Mouse (Mus musculus) left cerebral cortex, adult 2 months (tissue): ENCODE measurements at regions not wholly inside any gene's neighbourhood (a gene's known extent, or its start where the extent isn't known, plus 50 kb on each side); places are given as distances from the start of the nearest gene placed in this dataset.

Experiments used
- DNase-seq, 2 experiments: peaks; one replicate each; pipeline ENCODE4 v3.0.0; 2021 to 2022; ENCODE audit warnings: low spot score in 2 of 2, mixed read lengths in 1 of 2; ENCODE audit errors: extremely low spot score in 1 of 2
- H3K27ac ChIP-seq: fragments of 200-600 bp; 2 replicates; pipeline ENCODE4 v1.8.1; 2022
- H3K4me3 ChIP-seq: fragments of 200-600 bp; 2 replicates; pipeline ENCODE4 v1.8.1; 2022
- CTCF ChIP-seq: fragments of 200-600 bp; IDR thresholded peaks from 2 replicates; pipeline ENCODE4 v1.8.1; 2022; ENCODE audit warnings: antibody characterized with exemption, mild to moderate bottlenecking, moderate library complexity
- intact Hi-C: fragments of 180-260 bp; cut with DNase I; formaldehyde crosslinking; loops from one replicate; pipeline ENCODE4 v1.15.1; 2025

GRCm38 (mm10) chr17:15970481-15971350 is 139.9 kb upstream of the Rgmb start:
- TF ChIP-seq CTCF = no peak
- Histone ChIP-seq H3K4me3 (no peak overlapping the region), H3K27ac (no peak overlapping the region)
- no peak for DNase-seq
- intact Hi-C loops = no loop called here

DNA sequence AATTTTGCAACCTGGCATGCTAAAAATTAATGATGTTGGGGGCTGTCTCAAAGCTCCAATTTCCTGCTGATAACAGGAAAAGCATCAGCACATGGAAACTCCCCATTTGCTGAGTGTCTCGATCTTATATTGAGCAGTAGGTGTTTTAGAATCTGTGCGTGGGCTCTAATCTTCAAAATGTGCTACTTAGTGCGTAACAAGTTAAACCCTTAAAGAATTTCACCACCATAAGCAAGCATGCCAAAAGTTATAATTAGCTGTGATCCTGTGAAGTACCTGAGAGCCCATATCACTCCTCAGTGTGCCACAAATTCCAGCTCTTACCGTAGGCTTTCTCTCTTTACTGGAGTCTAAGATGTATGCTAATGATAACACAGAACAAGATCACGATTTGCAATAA is 137.5 kb upstream of the Rgmb start:
- no peak overlapping the region for H3K27ac ChIP-seq
- TF ChIP-seq CTCF = no peak
- H3K4me3 ChIP-seq = no peak overlapping the region
- intact Hi-C loops = no loop called here
- DNase-seq = no peak

DNA sequence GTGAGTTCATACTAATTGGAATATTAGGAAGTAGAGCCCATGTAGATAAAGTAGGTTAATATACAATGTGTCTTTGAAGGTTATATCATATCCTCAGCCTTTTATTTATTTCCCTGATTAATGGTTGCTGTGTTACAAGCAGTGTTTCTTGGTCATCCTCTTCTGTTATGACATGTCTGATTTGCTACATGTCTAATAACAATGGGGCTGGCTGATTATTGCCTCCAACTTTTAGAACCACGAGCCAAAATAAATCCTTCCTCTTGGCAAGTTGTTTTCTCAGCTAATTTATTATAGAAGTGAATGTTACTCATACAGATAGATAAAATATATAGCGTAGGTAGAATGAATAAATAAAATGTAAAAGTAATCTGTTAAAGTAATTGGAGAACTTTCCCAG is 124.8 kb upstream of the Rgmb start:
- TF ChIP-seq CTCF = no peak
- intact Hi-C loops = no loop called here

DNA sequence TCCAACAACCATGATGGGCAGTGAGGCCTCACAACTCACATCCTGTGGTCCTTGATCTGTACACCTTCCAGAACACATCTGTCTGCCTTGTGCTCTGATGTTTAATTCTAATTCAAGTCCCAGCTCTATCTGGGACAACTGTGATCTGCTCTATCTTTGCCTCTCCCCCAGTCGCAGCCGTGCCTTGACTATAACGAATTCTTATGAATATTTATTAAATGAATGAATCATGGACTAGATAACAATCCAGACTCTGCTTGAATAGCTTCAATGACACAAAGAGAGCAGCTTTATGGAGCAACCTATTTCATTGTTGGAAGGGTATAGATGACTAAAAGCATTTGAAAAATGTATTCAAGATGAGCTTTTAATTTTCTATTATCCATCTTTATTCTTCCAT is 120.8 kb upstream of the Rgmb start:
- Histone ChIP-seq H3K4me3 (no peak overlapping the region), H3K27ac (no peak overlapping the region)
- DNase-seq = peak in 1 of 2 experiments; percentile 7
- no peak for TF ChIP-seq CTCF
- intact Hi-C loops = no loop called here

More for the DNA sequence above, 124.8 kb upstream of the Rgmb start:
- Histone ChIP-seq H3K27ac (no peak overlapping the region), H3K4me3 (no peak overlapping the region)
- no peak for DNase-seq

GRCm38 (mm10) chr17:15949753-15950152 is 118.9 kb upstream of the Rgmb start:
- DNase-seq = no peak
- TF ChIP-seq CTCF = no peak
- intact Hi-C loops = no loop called here
- Histone ChIP-seq H3K4me3 (no peak overlapping the region), H3K27ac (no peak overlapping the region)

DNA sequence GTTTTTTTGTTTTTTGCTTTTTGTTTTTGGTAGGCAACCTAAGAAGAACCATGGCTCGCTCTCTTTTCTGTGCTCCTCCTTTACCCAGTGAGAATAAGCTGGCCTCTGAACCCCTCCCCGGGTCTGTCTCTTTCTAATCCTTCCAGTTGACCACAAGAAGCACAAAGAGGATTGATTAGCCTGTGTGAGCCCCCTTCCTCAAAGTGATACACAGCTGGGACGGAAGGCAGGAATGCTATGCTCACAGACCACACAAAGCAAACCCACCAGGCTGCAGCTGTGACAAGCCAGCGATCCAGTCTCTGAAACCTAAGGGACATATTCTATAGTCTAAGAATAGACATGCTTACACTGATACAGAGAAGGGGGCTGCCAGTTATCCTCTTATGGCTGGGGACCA is 111.5 kb upstream of the Rgmb start:
- DNase-seq = no peak
- Histone ChIP-seq H3K4me3 (no peak overlapping the region), H3K27ac (no peak overlapping the region)
- intact Hi-C loops = no loop called here
- no peak for TF ChIP-seq CTCF

GRCm38 (mm10) chr17:15918609-15919008 is 87.8 kb upstream of the Rgmb start:
- no peak for DNase-seq
- Histone ChIP-seq H3K4me3 (no peak overlapping the region), H3K27ac (no peak overlapping the region)
- TF ChIP-seq CTCF = no peak
- intact Hi-C loops = no loop called here

DNA sequence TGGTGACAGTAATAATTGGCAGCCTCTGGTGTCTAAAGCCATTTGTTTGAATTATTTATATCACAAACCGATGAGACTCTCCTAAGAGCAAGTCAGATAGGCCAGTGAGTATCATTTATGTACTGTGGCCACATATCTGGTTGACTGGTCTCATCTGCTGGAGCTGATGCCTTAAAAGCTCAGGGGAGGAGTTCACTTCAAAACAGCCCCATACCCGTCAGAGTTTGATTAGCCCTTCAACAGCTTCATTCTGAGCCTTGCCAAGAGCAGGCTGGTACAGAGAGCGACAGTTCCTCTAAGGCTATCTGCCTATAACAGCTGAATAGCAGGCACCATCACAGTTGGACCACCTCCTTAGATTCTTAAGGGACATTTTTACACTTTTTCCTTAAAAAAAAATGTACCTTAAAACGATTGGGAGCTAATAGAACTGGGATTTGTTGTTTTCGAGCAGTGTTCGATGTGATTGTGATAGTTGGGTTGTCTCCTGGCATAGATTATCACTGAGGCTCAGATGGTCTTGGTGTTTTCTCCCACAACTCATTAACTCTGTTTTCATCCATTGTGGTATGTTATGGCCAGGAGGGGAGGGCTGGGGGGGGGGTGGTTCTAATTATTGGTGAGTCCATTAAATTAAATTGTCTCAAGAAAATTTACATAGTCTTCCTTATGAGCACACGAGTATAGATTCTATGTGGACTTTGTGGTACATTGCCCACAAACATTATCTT is 68.0 kb upstream of the Rgmb start:
- intact Hi-C loops = no loop called here
- Histone ChIP-seq H3K27ac (no peak overlapping the region), H3K4me3 (no peak overlapping the region)
- no peak for DNase-seq
- no peak for TF ChIP-seq CTCF

GRCm38 (mm10) chr17:15895968-15896367 is 65.1 kb upstream of the Rgmb start:
- Histone ChIP-seq H3K27ac (no peak overlapping the region), H3K4me3 (no peak overlapping the region)
- no peak for DNase-seq
- TF ChIP-seq CTCF = no peak
- intact Hi-C loops = no loop called here

DNA sequence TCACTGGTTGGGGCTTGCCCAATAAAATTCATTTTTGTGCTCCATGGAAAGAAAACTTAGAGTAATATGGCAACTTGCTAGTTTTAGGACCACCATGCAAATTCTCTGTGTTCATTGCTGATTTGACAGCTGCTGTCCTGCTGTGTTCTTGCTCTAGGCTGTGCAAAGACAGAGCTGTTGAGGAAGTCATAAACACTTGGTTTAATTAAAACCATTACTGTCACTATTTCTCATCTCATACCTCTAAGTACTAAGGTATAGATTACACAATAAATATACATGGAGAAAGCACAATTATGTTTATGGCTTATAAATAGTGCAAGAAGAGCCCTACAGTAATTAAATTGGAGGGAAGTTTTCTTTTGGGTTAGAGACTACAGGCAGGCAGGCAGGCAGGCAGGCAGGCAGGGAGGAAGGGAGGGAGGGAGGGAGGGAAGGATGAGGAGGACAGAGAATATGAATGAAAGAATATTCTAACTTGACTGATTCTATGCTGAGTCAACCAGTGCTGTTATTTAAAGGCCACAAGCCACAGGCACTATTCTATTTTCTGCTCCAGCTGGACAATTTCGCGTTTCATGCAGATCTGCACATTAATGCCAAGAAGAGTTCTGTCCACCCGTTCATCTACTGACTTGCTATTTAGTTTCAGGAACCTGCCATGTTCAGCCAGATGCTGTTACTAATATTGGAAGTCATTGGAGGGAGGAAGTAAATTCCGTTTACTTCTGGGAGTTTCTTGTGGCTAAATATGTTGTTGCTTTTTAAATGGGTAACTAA is 61.2 kb upstream of the Rgmb start:
- no peak overlapping the region for H3K4me3 ChIP-seq
- no peak overlapping the region for H3K27ac ChIP-seq
- intact Hi-C loops = no loop called here
- peak; percentile 7 to 13 for DNase-seq
- TF ChIP-seq CTCF = no peak

GRCm38 (mm10) chr17:15890595-15891140 is 59.8 kb upstream of the Rgmb start:
- intact Hi-C loops = no loop called here
- no peak overlapping the region for H3K27ac ChIP-seq
- DNase-seq = no peak
- H3K4me3 ChIP-seq = no peak overlapping the region
- no peak for TF ChIP-seq CTCF

GRCm38 (mm10) chr17:15882803-15883202 is 52.0 kb upstream of the Rgmb start:
- no peak overlapping the region for H3K27ac ChIP-seq
- intact Hi-C loops = no loop called here
- no peak for DNase-seq
- no peak overlapping the region for H3K4me3 ChIP-seq
- TF ChIP-seq CTCF = no peak
